Mouse (Mus musculus) kidney, adult 2 months (tissue): ENCODE measurements at regions not wholly inside any gene's neighbourhood (a gene's known extent, or its start where the extent isn't known, plus 50 kb on each side); places are given as distances from the start of the nearest gene placed in this dataset.

Experiments
- DNase-seq: peaks from one replicate; pipeline ENCODE4 v3.0.0; 2021
- H3K27ac ChIP-seq: fragments of 200-500 bp; 2 replicates; pipeline ENCODE4 v1.5.1; 2012; ENCODE audit warnings: low read depth, low read length, control low read depth, inconsistent platforms; ENCODE audit not compliant: insufficient read depth
- H3K27me3 ChIP-seq: fragments of 200-500 bp; replicated peaks from 2 replicates; pipeline ENCODE4 v1.6.1; 2012; ENCODE audit warnings: mild to moderate bottlenecking, moderate library complexity, low read length, inconsistent platforms; ENCODE audit not compliant: control insufficient read depth, insufficient read depth
- H3K36me3 ChIP-seq: fragments of 200-500 bp; 2 replicates; pipeline ENCODE4 v1.6.1; 2012; ENCODE audit warnings: mild to moderate bottlenecking, moderate library complexity, low read length, inconsistent platforms; ENCODE audit not compliant: control insufficient read depth, insufficient read depth
- H3K4me1 ChIP-seq: fragments of 200-500 bp; 2 replicates; pipeline ENCODE4 v1.6.1; 2011; ENCODE audit warnings: low read length; ENCODE audit not compliant: control insufficient read depth, insufficient read depth
- H3K4me3 ChIP-seq: fragments of 200-500 bp; 2 replicates; pipeline ENCODE4 v1.5.1; 2011; ENCODE audit warnings: mild to moderate bottlenecking, low read depth, low read length, control low read depth; ENCODE audit not compliant: insufficient read depth
- CTCF ChIP-seq: fragments of 200-500 bp; conservative IDR thresholded peaks from 2 replicates; pipeline ENCODE4 v1.5.1; 2011; ENCODE audit warnings: low read depth, mild to moderate bottlenecking, control low read depth, low read length, moderate library complexity, mixed read lengths; ENCODE audit not compliant: insufficient read depth, insufficient read length
- POLR2A ChIP-seq: fragments of 200-500 bp; IDR thresholded peaks from one replicate; pipeline ENCODE4 v1.6.1; 2011; ENCODE audit warnings: low read depth, low read length, control low read depth
- WGBS: fragments of 180-500 bp; shearing (Covaris S2); methylation state at CpG from one replicate; pipeline ENCODE4 v1.1.7; 2018; 5-methylcytosine and 5-hydroxymethylcytosine counted together

DNA sequence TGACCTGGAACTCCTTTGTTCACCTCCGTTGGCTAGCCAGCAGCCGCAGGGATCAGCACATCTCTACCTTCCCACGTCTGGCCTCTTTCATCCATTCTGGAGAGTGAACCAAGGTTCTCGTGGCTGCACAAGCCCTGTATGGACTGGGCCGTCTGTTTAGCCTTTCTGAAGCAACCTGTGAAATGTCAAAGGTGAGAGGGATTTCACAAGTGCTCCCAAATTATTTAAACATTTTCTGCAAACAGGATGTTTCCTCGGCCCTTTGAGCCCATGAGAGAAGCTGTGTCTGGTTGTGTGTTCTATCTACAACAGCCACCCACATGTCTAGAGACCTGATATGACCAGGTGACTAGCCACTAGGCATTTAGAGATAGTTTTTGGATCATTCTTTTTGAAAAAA lies 65.8 kb upstream of the Lrig1 start:
- Histone ChIP-seq H3K27ac (no peak overlapping the region), H3K27me3 (no peaks in the 10 kb centered on the region), H3K4me3 (no peak overlapping the region), H3K36me3 (no peaks in the 10 kb centered on the region), H3K4me1 (no peaks in the 10 kb centered on the region)
- no peak for DNase-seq
- 96% methylated on average over 6 of the region's 6 CpGs for WGBS
- TF ChIP-seq POLR2A (no peak), CTCF (no peak)

- H3K4me3 ChIP-seq, result no peak overlapping the region
- no peaks in the 10 kb centered on the region for H3K27me3 ChIP-seq
- WGBS, result 59% methylated on average over 6 of the region's 6 CpGs
- H3K27ac ChIP-seq, result no peak overlapping the region
- DNase-seq, result no peak
- H3K4me1 ChIP-seq, result no peaks in the 10 kb centered on the region
- H3K36me3 ChIP-seq, result no peaks in the 10 kb centered on the region
- TF ChIP-seq POLR2A (no peak), CTCF (no peak)
Measured at GRCm38 (mm10) chr6:94761341-94761740, 61.4 kb upstream of the Lrig1 start.

- WGBS, result 83% methylated on average over 17 of the region's 17 CpGs
- Histone ChIP-seq H3K4me1 (no peaks in the 10 kb centered on the region; the same call in 1 of the 2 replicates), H3K27me3 (no peaks in the 10 kb centered on the region), H3K4me3 (no peak overlapping the region), H3K27ac (no peak overlapping the region), H3K36me3 (no peaks in the 10 kb centered on the region)
- no peak for TF ChIP-seq POLR2A
- TF ChIP-seq CTCF, result no peak
- DNase-seq, result no peak
Measured at GRCm38 (mm10) chr6:94760629-94761111, 60.7 kb upstream of the Lrig1 start.

DNA sequence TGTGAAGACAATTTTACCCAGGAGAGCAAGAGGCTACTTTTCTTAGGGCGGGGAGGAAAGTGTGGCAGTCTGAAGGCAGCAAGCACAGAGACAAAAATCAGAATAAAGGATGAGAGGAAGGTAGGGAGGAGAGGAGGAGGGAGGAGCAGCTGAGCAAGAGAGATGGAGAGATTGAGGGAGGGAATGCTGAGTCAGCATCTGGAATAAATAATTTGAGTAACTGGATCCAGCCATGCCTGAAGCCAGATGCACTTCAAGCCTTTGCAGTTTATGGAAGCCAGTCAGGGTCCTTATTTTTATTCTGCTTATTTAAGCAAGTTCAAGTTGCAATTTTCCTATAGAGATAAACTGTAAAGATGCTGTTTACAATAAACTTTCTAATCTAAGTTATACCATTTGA lies 59.7 kb upstream of the Lrig1 start:
- 94% methylated on average over 1 of the region's 1 CpGs for WGBS
- Histone ChIP-seq H3K4me3 (no peak overlapping the region), H3K4me1 (no peaks in the 10 kb centered on the region; the same call in 1 of the 2 replicates), H3K36me3 (no peaks in the 10 kb centered on the region), H3K27ac (no peak overlapping the region), H3K27me3 (no peaks in the 10 kb centered on the region)
- no peak for DNase-seq
- no peak for TF ChIP-seq CTCF
- no peak for TF ChIP-seq POLR2A

GRCm38 (mm10) chr6:94756006-94756405 lies 56.0 kb upstream of the Lrig1 start:
- H3K4me3 ChIP-seq, result no peak overlapping the region
- TF ChIP-seq CTCF (no peak), POLR2A (no peak)
- no peak for DNase-seq
- no peaks in the 10 kb centered on the region for H3K36me3 ChIP-seq
- H3K4me1 ChIP-seq, result no peaks in the 10 kb centered on the region; the same call in 1 of the 2 replicates
- WGBS, result 67% methylated on average over 4 of the region's 4 CpGs
- H3K27ac ChIP-seq, result no peak overlapping the region
- no peaks in the 10 kb centered on the region for H3K27me3 ChIP-seq

- Histone ChIP-seq H3K27me3 (no peaks in the 10 kb centered on the region), H3K36me3 (no peaks in the 10 kb centered on the region), H3K4me3 (no peak overlapping the region), H3K27ac (no peak overlapping the region), H3K4me1 (no peaks in the 10 kb centered on the region; the same call in 1 of the 2 replicates)
- TF ChIP-seq CTCF (no peak), POLR2A (no peak)
- no peak for DNase-seq
- 55% methylated on average over 13 of the region's 13 CpGs for WGBS
Measured at GRCm38 (mm10) chr6:94755297-94755831, 55.4 kb upstream of the Lrig1 start.

- DNase-seq, result no peak
- Histone ChIP-seq H3K27me3 (no peaks in the 10 kb centered on the region), H3K27ac (no peak overlapping the region), H3K4me3 (no peak overlapping the region), H3K4me1 (no peaks in the 10 kb centered on the region; the same call in 1 of the 2 replicates), H3K36me3 (no peaks in the 10 kb centered on the region)
- 80% methylated on average over 3 of the region's 3 CpGs for WGBS
- TF ChIP-seq CTCF (no peak), POLR2A (no peak)
Measured at GRCm38 (mm10) chr6:94754522-94754921, 54.6 kb upstream of the Lrig1 start.

DNA sequence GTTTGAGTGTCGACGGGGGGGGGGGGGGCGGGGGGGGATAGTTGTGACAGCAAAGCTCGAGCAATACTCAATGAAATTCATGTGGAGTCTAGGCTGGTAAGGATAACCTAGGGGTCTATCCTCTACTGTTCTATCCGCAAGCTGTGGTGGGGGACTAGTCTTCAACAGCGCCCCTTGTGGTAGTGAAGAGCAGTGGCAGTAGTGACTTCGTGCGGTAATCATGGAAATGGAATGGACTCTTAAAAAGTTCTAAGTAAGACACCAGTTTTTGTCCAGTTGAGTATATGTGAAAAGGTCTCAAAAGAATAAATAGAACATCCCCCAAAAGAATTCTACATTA lies 51.1 kb upstream of the Lrig1 start:
- 35% methylated on average over 8 of the region's 8 CpGs for WGBS
- TF ChIP-seq CTCF (peak; percentile 35), POLR2A (no peak)
- H3K27ac ChIP-seq, result no peak overlapping the region

More for the DNA sequence above, 51.1 kb upstream of the Lrig1 start:
- Histone ChIP-seq H3K36me3 (no peaks in the 10 kb centered on the region), H3K4me1 (no peaks in the 10 kb centered on the region; the same call in 1 of the 2 replicates), H3K27me3 (no peaks in the 10 kb centered on the region), H3K4me3 (no peak overlapping the region)
- DNase-seq, result no peak
